Mouse (Mus musculus) midbrain, embryonic 11.5 days (tissue): ENCODE results near the gene Zhx3. TPM values are rescaled to one million over a fixed set of nuclear protein-coding genes. Genes with fewer than 3 reads are reported as not detected.

Experiments
- ATAC-seq: fragments of 200-750 bp; cut with Nextera tagmentation; 2 replicates; pipeline ENCODE4 v1.8.0; 2017; ENCODE audit warnings: moderate TSS enrichment, moderate library complexity; ENCODE audit not compliant: low FRiP score
- DNase-seq: peaks from one replicate; pipeline ENCODE4 v3.0.0; 2015; ENCODE audit warnings: low spot score; ENCODE audit errors: missing footprints
- H3K27ac ChIP-seq: fragments of 300-500 bp; sonication (generic); 2 replicates; pipeline ENCODE4 v1.5.1; 2014; ENCODE audit warnings: low read depth, low read length
- H3K27me3 ChIP-seq: fragments of 300-500 bp; sonication (generic); 2 replicates; pipeline ENCODE4 v1.6.1; 2014; ENCODE audit warnings: mild to moderate bottlenecking, low read length, moderate library complexity, mixed read lengths; ENCODE audit not compliant: control insufficient read depth, insufficient read depth
- H3K36me3 ChIP-seq: fragments of 300-500 bp; sonication (generic); 2 replicates; pipeline ENCODE4 v1.6.1; 2014; ENCODE audit warnings: mild to moderate bottlenecking, low read length, moderate library complexity, mixed read lengths; ENCODE audit not compliant: control insufficient read depth, insufficient read depth
- H3K4me1 ChIP-seq: fragments of 300-500 bp; sonication (generic); 2 replicates; pipeline ENCODE4 v1.6.1; 2014; ENCODE audit warnings: low read length; ENCODE audit not compliant: control insufficient read depth, insufficient read depth
- H3K4me2 ChIP-seq: fragments of 300-500 bp; sonication (generic); 2 replicates; pipeline ENCODE4 v1.6.1; 2014; ENCODE audit warnings: mild to moderate bottlenecking, moderate library complexity
- H3K4me3 ChIP-seq: fragments of 300-500 bp; sonication (generic); 2 replicates; pipeline ENCODE4 v1.5.1; 2014; ENCODE audit warnings: low read depth, low read length
- H3K9ac ChIP-seq: fragments of 300-500 bp; sonication (generic); 2 replicates; pipeline ENCODE4 v1.6.1; 2014; ENCODE audit warnings: low read length
- H3K9me3 ChIP-seq: fragments of 300-500 bp; sonication (generic); 2 replicates; pipeline ENCODE4 v1.6.1; 2016; ENCODE audit warnings: low read length; ENCODE audit not compliant: control insufficient read depth
- WGBS: fragments of 180-500 bp; shearing (Covaris S2); extraction: QIAGEN DNeasy Blood & Tissue Kit; methylation state at CpG from one replicate; pipeline ENCODE4 v1.1.7; 2014; 5-methylcytosine and 5-hydroxymethylcytosine counted together
- polyA plus RNA-seq: library from polyadenylated mRNA; unstranded; fragments of >200 nt; fragmentation: Nextera tagmentation; extraction: Ambion mirVana; gene quantifications from 2 replicates; pipeline ENCODE4 v1.2.1, GENCODE M21; 2014

The Zhx3 gene
- polyA plus RNA-seq: 7.8 and 8.9 TPM in 2 replicates

DNA sequence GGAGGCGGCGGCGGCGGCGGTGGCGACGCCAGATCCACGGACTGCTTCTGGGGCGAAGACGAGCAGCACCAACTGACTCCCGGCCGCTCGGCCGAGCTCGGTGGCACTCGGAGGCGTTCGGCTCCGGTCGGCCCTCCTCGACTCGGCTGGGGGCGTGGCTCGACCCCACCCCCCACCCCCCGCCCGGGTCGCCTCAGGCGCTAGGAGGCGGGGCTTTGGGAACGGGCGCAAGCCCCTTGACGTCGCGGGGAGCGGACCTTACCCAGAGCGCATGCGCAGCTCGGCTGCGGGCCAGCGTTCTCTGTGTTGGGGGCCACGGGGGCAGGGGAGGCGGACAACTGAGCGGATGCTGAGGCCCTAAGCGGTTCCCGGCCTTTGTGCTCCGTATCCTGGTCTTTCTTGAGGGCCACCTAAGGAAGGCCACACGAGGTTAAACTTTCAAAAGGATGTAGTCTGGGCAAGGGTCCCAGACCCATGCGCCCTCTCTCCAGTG is at the start of gene Zhx3:
TSS of gene Zhx3 (minus strand) at position 109 of the 493 bp plus-strand sequence.
- DNase-seq: peak; percentile 99
- peak within 1 kb of the TSS; percentile 76 for H3K4me3 ChIP-seq
- ATAC-seq: peak; percentile 98
- peak within 1 kb of the TSS; percentile 93 for H3K27ac ChIP-seq
- no peaks in the 10 kb centered on the region for H3K9me3 ChIP-seq
- H3K4me1 ChIP-seq: peaks cover 6% of the 10 kb centered on the region; the same call in 1 of the 2 replicates
- H3K27me3 ChIP-seq: no peaks in the 10 kb centered on the region
- under 1% methylated on average over 48 of the region's 48 CpGs for whole genome bisulfite sequencing
- peak within 1 kb of the TSS; percentile 89 for H3K9ac ChIP-seq
- no peaks in the 10 kb centered on the region for H3K36me3 ChIP-seq
- peak within 1 kb of the TSS; percentile 70 for H3K4me2 ChIP-seq

- H3K27ac ChIP-seq: no peak overlapping the region
- no peak overlapping the region for H3K4me2 ChIP-seq
- no peaks in the 10 kb centered on the region for H3K27me3 ChIP-seq
- DNase-seq (no peak), ATAC-seq (no peak)
- H3K9ac ChIP-seq: no peak overlapping the region
- 67% methylated on average over 7 of the region's 7 CpGs for WGBS
- no peaks in the 10 kb centered on the region for H3K36me3 ChIP-seq
- peaks cover 12% of the 10 kb centered on the region for H3K4me1 ChIP-seq
- H3K9me3 ChIP-seq: no peaks in the 10 kb centered on the region
- no peak overlapping the region for H3K4me3 ChIP-seq
Observed at GRCm38 (mm10) chr2:160921285-160921684, 48.5 kb upstream of the Zhx3 start.

DNA sequence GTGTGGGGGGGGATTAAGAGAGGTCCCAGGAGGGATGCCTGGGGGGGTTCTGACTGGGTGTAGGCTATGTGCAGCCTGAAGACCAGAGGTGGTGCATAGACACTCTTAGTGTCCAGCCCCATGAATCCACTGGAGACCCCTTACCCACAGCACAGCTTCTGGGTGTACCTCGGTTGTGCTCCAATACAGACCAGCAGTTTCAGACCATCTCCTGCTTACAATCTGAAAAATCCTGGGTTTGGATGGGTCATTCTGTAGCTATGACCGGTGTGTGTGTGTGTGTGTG is 46.1 kb upstream of the Zhx3 start:
- Histone ChIP-seq H3K4me3 (no peak overlapping the region), H3K9me3 (no peaks in the 10 kb centered on the region), H3K9ac (no peak overlapping the region), H3K27me3 (no peaks in the 10 kb centered on the region), H3K27ac (no peak overlapping the region), H3K4me2 (no peak overlapping the region), H3K36me3 (no peaks in the 10 kb centered on the region), H3K4me1 (peaks cover 12% of the 10 kb centered on the region)
- 80% methylated on average over 2 of the region's 2 CpGs for WGBS
- ATAC-seq: no peak
- no peak for DNase-seq

GRCm38 (mm10) chr2:160918154-160918929 is 45.5 kb upstream of the Zhx3 start:
- no peak overlapping the region for H3K4me2 ChIP-seq
- H3K4me3 ChIP-seq: no peak overlapping the region
- 44% methylated on average over 7 of the region's 8 CpGs for WGBS
- DNase-seq: no peak
- H3K4me1 ChIP-seq: peaks cover 12% of the 10 kb centered on the region
- peak overlapping the region; percentile 27; the same call in 1 of the 2 replicates for H3K27ac ChIP-seq
- H3K36me3 ChIP-seq: no peaks in the 10 kb centered on the region
- ATAC-seq: peak; percentile 81
- no peaks in the 10 kb centered on the region for H3K27me3 ChIP-seq
- H3K9me3 ChIP-seq: no peaks in the 10 kb centered on the region
- H3K9ac ChIP-seq: 0 out of 2 replicates have a peak overlapping the region, but pooled peaks have one; percentile 5

DNA sequence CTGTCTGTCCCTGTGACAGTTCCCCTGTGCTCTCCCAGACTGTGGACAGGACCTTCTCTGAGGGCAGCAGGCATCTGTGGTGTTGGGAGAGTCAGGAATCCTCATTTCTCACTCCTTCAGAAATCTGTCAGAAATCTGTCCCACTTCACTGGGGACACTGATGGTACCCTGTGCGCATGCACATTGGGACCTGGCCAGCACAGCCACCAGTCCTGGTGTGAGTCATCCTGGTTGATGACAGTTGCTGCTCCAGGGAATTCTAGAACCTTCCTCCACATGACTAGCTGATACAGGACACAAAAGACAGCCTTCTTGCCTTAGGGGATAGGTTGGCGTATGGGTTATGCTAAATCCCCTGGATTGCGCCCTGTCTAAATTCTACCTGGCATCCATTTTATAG is 44.5 kb upstream of the Zhx3 start:
- H3K4me3 ChIP-seq: no peak overlapping the region
- peaks cover 14% of the 10 kb centered on the region for H3K4me1 ChIP-seq
- H3K27me3 ChIP-seq: peaks cover 10% of the 10 kb centered on the region
- H3K9me3 ChIP-seq: no peaks in the 10 kb centered on the region
- H3K36me3 ChIP-seq: no peaks in the 10 kb centered on the region
- no peak overlapping the region for H3K27ac ChIP-seq
- H3K4me2 ChIP-seq: no peak overlapping the region
- ATAC-seq (no peak), DNase-seq (no peak)
- WGBS: 93% methylated on average over 3 of the region's 3 CpGs
- no peak overlapping the region for H3K9ac ChIP-seq

GRCm38 (mm10) chr2:160916714-160917113 is 43.9 kb upstream of the Zhx3 start:
- Histone ChIP-seq H3K4me3 (no peak overlapping the region), H3K27ac (no peak overlapping the region), H3K9me3 (no peaks in the 10 kb centered on the region), H3K9ac (no peak overlapping the region), H3K4me2 (no peak overlapping the region), H3K4me1 (peaks cover 19% of the 10 kb centered on the region), H3K36me3 (no peaks in the 10 kb centered on the region), H3K27me3 (peaks cover 15% of the 10 kb centered on the region)
- DNase-seq (no peak), ATAC-seq (no peak)
- 74% methylated on average over 8 of the region's 8 CpGs for WGBS

- no peaks in the 10 kb centered on the region for H3K36me3 ChIP-seq
- H3K9ac ChIP-seq: no peak overlapping the region
- DNase-seq: no peak
- no peak for ATAC-seq
- WGBS: 84% methylated on average over 13 of the region's 13 CpGs
- no peak overlapping the region for H3K4me3 ChIP-seq
- peaks cover 22% of the 10 kb centered on the region for H3K27me3 ChIP-seq
- H3K4me1 ChIP-seq: peaks cover 24% of the 10 kb centered on the region
- H3K4me2 ChIP-seq: no peak overlapping the region
- no peak overlapping the region for H3K27ac ChIP-seq
- H3K9me3 ChIP-seq: no peaks in the 10 kb centered on the region
Observed at GRCm38 (mm10) chr2:160915821-160916610, 43.2 kb upstream of the Zhx3 start.

- Histone ChIP-seq H3K9me3 (no peaks in the 10 kb centered on the region), H3K4me1 (peaks cover 24% of the 10 kb centered on the region), H3K4me2 (no peak overlapping the region), H3K4me3 (no peak overlapping the region), H3K9ac (no peak overlapping the region), H3K36me3 (no peaks in the 10 kb centered on the region), H3K27me3 (peaks cover 32% of the 10 kb centered on the region), H3K27ac (no peak overlapping the region)
- 89% methylated on average over 9 of the region's 9 CpGs for WGBS
- ATAC-seq: no peak
- no peak for DNase-seq
Observed at GRCm38 (mm10) chr2:160914656-160915055, 41.9 kb upstream of the Zhx3 start.

- 1% methylated on average over 43 of the region's 46 CpGs for WGBS
- H3K36me3 ChIP-seq: no peaks in the 10 kb centered on the region
Observed at GRCm38 (mm10) chr2:160912231-160912671, 39.5 kb upstream of the Zhx3 start, which contains the start of gene Emilin3. Gene Emilin3 (minus strand): TSS chr2:160912328.

More at GRCm38 (mm10) chr2:160912231-160912671, 39.5 kb upstream of the Zhx3 start, which contains the start of gene Emilin3:
- Histone ChIP-seq H3K4me1 (peaks cover 12% of the 10 kb centered on the region), H3K9me3 (no peaks in the 10 kb centered on the region), H3K9ac (peak within 1 kb of the TSS; percentile 67), H3K27ac (no peak within 1 kb of the TSS), H3K27me3 (peaks cover 32% of the 10 kb centered on the region), H3K4me3 (peak within 1 kb of the TSS; percentile 51), H3K4me2 (peak within 1 kb of the TSS; percentile 91)
- DNase-seq: peak; percentile 94
- ATAC-seq: peak; percentile 88
